Mouse (Mus musculus) hindbrain, embryonic 10.5 days (tissue): ENCODE measurements around the gene Hipk4. TPM values are rescaled to one million over a fixed set of nuclear protein-coding genes. Genes with fewer than 3 reads are reported as not detected.

Experiments
- DNase-seq: peaks from one replicate; pipeline ENCODE4 v3.0.0-alpha.2; 2017; ENCODE audit warnings: low spot score
- H3K27ac ChIP-seq: fragments of 300-500 bp; sonication (generic); 2 replicates; pipeline ENCODE4 v1.5.1; 2016; ENCODE audit warnings: mild to moderate bottlenecking, moderate library complexity
- H3K27me3 ChIP-seq: fragments of 300-500 bp; sonication (generic); 2 replicates; pipeline ENCODE4 v1.6.1; 2016; ENCODE audit warnings: mild to moderate bottlenecking; ENCODE audit not compliant: poor library complexity, insufficient read depth, severe bottlenecking
- H3K36me3 ChIP-seq: fragments of 300-500 bp; sonication (generic); 2 replicates; pipeline ENCODE4 v1.6.1; 2016; ENCODE audit warnings: mild to moderate bottlenecking, moderate library complexity
- H3K4me1 ChIP-seq: fragments of 300-500 bp; sonication (generic); replicated peaks from 2 replicates; pipeline ENCODE4 v1.6.1; 2016; ENCODE audit warnings: mild to moderate bottlenecking
- H3K4me3 ChIP-seq: fragments of 300-500 bp; sonication (generic); 2 replicates; pipeline ENCODE4 v1.5.1; 2016; ENCODE audit warnings: mild to moderate bottlenecking, moderate library complexity
- H3K9me3 ChIP-seq: fragments of 300-500 bp; sonication (generic); 2 replicates; pipeline ENCODE4 v1.6.1; 2016; ENCODE audit warnings: mild to moderate bottlenecking, moderate library complexity
- WGBS: fragments of 180-500 bp; shearing (Covaris S2); methylation state at CpG from one replicate; pipeline ENCODE4 v1.1.7; 2016; 5-methylcytosine and 5-hydroxymethylcytosine counted together
- polyA plus RNA-seq: library from polyadenylated mRNA; unstranded; fragments of >200 nt; fragmentation: Nextera tagmentation; extraction: Ambion mirVana; gene quantifications from 2 replicates; pipeline ENCODE4 v1.2.1, GENCODE M21; 2016

The Hipk4 gene
- polyA plus RNA-seq, 1 experiment from 2014 or later, result 0.94 TPM

GRCm38 (mm10) chr7:27506765-27507370 lies 16.2 kb upstream of the Hipk4 start:
- peak; percentile 40 for DNase-seq
- no peaks in the 10 kb centered on the region for H3K9me3 ChIP-seq
- 53% methylated on average over 9 of the region's 9 CpGs for WGBS
- H3K4me1 ChIP-seq, result peaks cover 19% of the 10 kb centered on the region
- no peaks in the 10 kb centered on the region for H3K27me3 ChIP-seq
- H3K36me3 ChIP-seq, result no peaks in the 10 kb centered on the region
- peak overlapping the region; percentile 97 for H3K27ac ChIP-seq
- peak overlapping the region; percentile 62 for H3K4me3 ChIP-seq

GRCm38 (mm10) chr7:27507711-27508647 lies 15.1 kb upstream of the Hipk4 start:
- peak; percentile 100 for DNase-seq
- H3K4me3 ChIP-seq, result peak overlapping the region; percentile 62
- no peaks in the 10 kb centered on the region for H3K27me3 ChIP-seq
- no peaks in the 10 kb centered on the region for H3K9me3 ChIP-seq
- no peaks in the 10 kb centered on the region for H3K36me3 ChIP-seq
- H3K27ac ChIP-seq, result peak overlapping the region; percentile 97
- H3K4me1 ChIP-seq, result peaks cover 19% of the 10 kb centered on the region
- under 1% methylated on average over 54 of the region's 54 CpGs for WGBS

DNA sequence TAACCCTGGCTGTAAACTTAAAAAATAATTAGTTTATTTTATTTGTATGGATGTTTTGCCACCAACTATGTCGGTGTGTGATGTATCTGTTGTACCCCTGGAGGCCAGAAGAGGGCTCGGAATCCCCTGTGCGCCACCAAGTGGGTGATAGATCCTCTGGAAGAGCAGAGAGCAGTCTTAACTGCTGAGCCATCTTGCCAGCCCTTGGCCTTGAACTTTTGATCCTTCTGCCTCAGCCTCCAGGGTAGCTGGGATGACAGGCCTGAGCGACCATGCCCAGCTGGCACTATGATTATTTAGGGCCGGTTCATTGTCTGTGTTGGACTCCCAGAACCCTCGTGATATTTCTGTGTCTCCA lies 14.4 kb upstream of the Hipk4 start:
- peak overlapping the region; percentile 62 for H3K4me3 ChIP-seq
- H3K27me3 ChIP-seq, result no peaks in the 10 kb centered on the region
- H3K4me1 ChIP-seq, result peaks cover 19% of the 10 kb centered on the region
- 24% methylated on average over 6 of the region's 6 CpGs for WGBS
- no peaks in the 10 kb centered on the region for H3K36me3 ChIP-seq
- peak; percentile 56 for DNase-seq
- peak overlapping the region; percentile 97; the same call in 1 of the 2 replicates for H3K27ac ChIP-seq
- H3K9me3 ChIP-seq, result no peaks in the 10 kb centered on the region

- Histone ChIP-seq H3K9me3 (no peaks in the 10 kb centered on the region), H3K27ac (no peak overlapping the region), H3K36me3 (no peaks in the 10 kb centered on the region), H3K27me3 (no peaks in the 10 kb centered on the region), H3K4me1 (peaks cover 19% of the 10 kb centered on the region), H3K4me3 (no peak overlapping the region)
- WGBS, result 89% methylated on average over 2 of the region's 2 CpGs
- DNase-seq, result no peak
Observed at GRCm38 (mm10) chr7:27510809-27511208, 12.3 kb upstream of the Hipk4 start.

GRCm38 (mm10) chr7:27514961-27515360 lies 8.1 kb upstream of the Hipk4 start:
- DNase-seq, result no peak
- H3K4me1 ChIP-seq, result no peaks in the 10 kb centered on the region
- H3K36me3 ChIP-seq, result peaks cover 7% of the 10 kb centered on the region; the same call in 1 of the 2 replicates
- 83% methylated on average over 9 of the region's 9 CpGs for WGBS
- H3K27me3 ChIP-seq, result no peaks in the 10 kb centered on the region
- no peak overlapping the region for H3K27ac ChIP-seq
- no peak overlapping the region for H3K4me3 ChIP-seq
- H3K9me3 ChIP-seq, result peaks cover 1% of the 10 kb centered on the region; the same call in 1 of the 2 replicates

GRCm38 (mm10) chr7:27518314-27518713 lies 4.8 kb upstream of the Hipk4 start:
- WGBS, result 85% methylated on average over 9 of the region's 9 CpGs
- no peak overlapping the region for H3K4me3 ChIP-seq
- no peak overlapping the region for H3K27ac ChIP-seq
- H3K27me3 ChIP-seq, result no peaks in the 10 kb centered on the region
- H3K36me3 ChIP-seq, result peaks cover 7% of the 10 kb centered on the region; the same call in 1 of the 2 replicates
- peaks cover 3% of the 10 kb centered on the region; the same call in 1 of the 2 replicates for H3K9me3 ChIP-seq
- DNase-seq, result no peak
- H3K4me1 ChIP-seq, result peaks cover 6% of the 10 kb centered on the region

GRCm38 (mm10) chr7:27520104-27520503 lies 3.0 kb upstream of the Hipk4 start:
- Histone ChIP-seq H3K4me3 (no peak overlapping the region), H3K4me1 (peaks cover 6% of the 10 kb centered on the region), H3K36me3 (peaks cover 7% of the 10 kb centered on the region; the same call in 1 of the 2 replicates), H3K27me3 (no peaks in the 10 kb centered on the region), H3K27ac (no peak overlapping the region), H3K9me3 (peaks cover 3% of the 10 kb centered on the region; the same call in 1 of the 2 replicates)
- no peak for DNase-seq

DNA sequence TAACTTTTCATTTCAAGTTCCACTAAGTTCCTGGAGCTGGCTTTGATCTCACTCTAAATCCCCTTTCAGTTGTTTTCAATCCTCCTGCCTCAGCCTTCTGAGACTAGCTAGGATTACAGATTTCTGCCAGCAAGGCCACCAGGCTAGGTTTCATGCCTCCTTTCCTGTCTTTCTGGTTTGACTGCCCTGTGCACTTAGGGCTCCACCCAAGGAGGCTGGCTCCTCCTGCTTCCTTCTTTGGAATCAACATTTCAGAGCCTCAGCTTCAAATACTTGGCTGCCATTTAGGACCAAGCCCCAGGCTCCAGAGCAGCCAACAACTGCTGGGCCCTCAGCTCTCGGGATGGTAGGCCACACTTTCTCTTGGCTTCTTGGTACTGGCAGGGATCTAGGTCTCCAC lies 2.5 kb upstream of the Hipk4 start:
- Histone ChIP-seq H3K36me3 (peaks cover 7% of the 10 kb centered on the region; the same call in 1 of the 2 replicates), H3K27me3 (no peaks in the 10 kb centered on the region), H3K27ac (no peak overlapping the region), H3K4me1 (peaks cover 6% of the 10 kb centered on the region), H3K4me3 (no peak overlapping the region), H3K9me3 (peaks cover 3% of the 10 kb centered on the region; the same call in 1 of the 2 replicates)
- 81% methylated on average over 1 of the region's 1 CpGs for WGBS
- no peak for DNase-seq

DNA sequence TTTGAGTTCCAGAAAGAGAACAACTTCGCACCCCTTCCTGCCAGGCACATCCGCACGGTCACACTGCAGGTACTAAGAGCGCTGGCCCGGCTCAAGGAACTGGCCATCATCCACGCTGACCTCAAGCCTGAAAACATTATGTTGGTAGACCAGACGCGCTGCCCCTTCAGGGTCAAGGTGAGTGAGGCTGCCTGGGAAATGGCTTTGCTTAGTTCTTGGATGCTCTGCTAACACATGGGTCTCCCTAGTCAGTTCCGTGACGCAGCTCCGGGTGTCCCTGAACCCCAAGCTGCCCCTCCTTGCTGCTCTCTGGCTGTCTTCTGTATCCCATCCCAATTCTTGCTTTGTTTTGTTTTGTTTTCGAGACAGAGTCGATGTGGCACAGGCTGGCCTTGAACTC lies 738 bp downstream of the Hipk4 start:
- peaks cover 9% of the 10 kb centered on the region for H3K4me1 ChIP-seq
- 92% methylated on average over 13 of the region's 13 CpGs for WGBS
- no peak overlapping the region for H3K4me3 ChIP-seq
- peaks cover 3% of the 10 kb centered on the region; the same call in 1 of the 2 replicates for H3K9me3 ChIP-seq
- H3K27ac ChIP-seq, result no peak overlapping the region
- H3K36me3 ChIP-seq, result peaks cover 6% of the 10 kb centered on the region; the same call in 1 of the 2 replicates
- DNase-seq, result no peak
- H3K27me3 ChIP-seq, result no peaks in the 10 kb centered on the region

GRCm38 (mm10) chr7:27526039-27526827 lies 3.2 kb downstream of the Hipk4 start:
- DNase-seq, result peak; percentile 75
- no peaks in the 10 kb centered on the region for H3K27me3 ChIP-seq
- no peak overlapping the region for H3K27ac ChIP-seq
- peaks cover 9% of the 10 kb centered on the region; the same call in 1 of the 2 replicates for H3K36me3 ChIP-seq
- H3K9me3 ChIP-seq, result no peaks in the 10 kb centered on the region
- H3K4me3 ChIP-seq, result no peak overlapping the region
- H3K4me1 ChIP-seq, result peaks cover 9% of the 10 kb centered on the region
- 32% methylated on average over 10 of the region's 10 CpGs for WGBS

GRCm38 (mm10) chr7:27529070-27529469 lies 6.0 kb downstream of the Hipk4 start:
- 84% methylated on average over 21 of the region's 21 CpGs for WGBS

DNA sequence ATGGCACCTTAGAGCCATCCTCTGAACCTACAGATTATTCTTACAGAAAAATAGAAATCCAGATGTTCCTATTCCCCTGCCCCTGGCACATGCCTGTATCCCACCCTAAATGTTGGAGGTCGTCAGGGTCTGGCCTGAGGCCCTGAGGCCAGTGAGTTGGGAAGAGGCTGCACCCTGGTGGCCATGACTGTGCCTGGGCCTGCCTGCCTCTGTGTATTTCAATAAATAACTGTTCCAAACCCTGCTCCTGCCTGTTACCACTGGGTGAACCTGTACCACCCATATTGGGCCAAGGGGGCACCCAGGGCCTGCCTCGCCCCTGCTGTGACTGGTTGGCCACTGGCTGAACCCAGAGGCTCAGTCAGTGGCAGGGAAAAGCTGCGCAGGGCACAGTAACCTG lies 7.9 kb downstream of the Hipk4 start:
- Histone ChIP-seq H3K4me1 (peaks cover 4% of the 10 kb centered on the region; the same call in 1 of the 2 replicates), H3K27me3 (no peaks in the 10 kb centered on the region), H3K9me3 (no peaks in the 10 kb centered on the region), H3K4me3 (no peak overlapping the region), H3K36me3 (peaks cover 53% of the 10 kb centered on the region), H3K27ac (no peak overlapping the region)
- WGBS, result 78% methylated on average over 3 of the region's 3 CpGs
- DNase-seq, result no peak

More at GRCm38 (mm10) chr7:27529070-27529469, 6.0 kb downstream of the Hipk4 start:
- DNase-seq, result no peak
- no peak overlapping the region for H3K27ac ChIP-seq
- no peaks in the 10 kb centered on the region for H3K9me3 ChIP-seq
- H3K4me3 ChIP-seq, result no peak overlapping the region
- 0 out of 2 replicates have a peak, but pooled peaks cover 4% of the 10 kb centered on the region for H3K4me1 ChIP-seq
- no peaks in the 10 kb centered on the region for H3K27me3 ChIP-seq
- H3K36me3 ChIP-seq, result peaks cover 35% of the 10 kb centered on the region
